Mouse (Mus musculus): Measurements from ENCODE around the gene Tsr3. TPM values are rescaled to one million over a fixed set of nuclear protein-coding genes. Genes with fewer than 3 reads are reported as not detected.

Tsr3 gene
- total RNA-seq, 2 experiments from 2014 or later: 14.9 to 28.1 TPM

DNA sequence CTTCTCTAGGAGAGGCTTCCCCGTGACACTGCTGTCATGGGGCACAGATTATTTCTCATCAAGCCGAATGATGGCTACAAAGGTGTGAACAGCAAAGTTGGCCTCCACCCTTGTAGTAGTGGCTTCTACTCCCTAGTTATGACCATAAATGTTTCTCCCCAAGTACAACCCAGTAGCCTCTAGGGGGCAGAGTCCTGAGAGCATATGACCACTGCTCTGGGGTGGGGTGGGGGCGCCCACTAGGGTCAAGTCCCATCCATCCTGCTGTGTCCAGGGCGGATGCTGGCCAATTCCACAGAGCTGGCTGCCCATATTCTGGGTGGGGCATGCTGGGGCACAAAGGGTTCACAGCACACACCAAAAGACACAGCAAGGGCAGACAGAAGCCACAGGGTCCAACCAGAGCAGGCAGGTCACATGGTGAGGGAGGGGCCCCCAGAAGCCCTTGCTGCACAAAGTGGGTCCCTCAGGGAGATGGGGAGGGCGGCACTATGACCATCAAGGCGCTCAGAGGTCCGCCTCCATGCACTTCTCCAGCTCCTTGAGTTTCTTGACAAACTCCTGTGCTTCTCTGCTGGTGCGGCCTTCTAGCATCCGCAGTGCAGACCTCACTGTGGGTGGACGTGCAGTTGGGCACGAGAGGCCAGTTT lies 3.3 kb downstream of the Tsr3 start:
- ATAC-seq (replicated peaks; ENCODE audit: poor library complexity): no peak

DNA sequence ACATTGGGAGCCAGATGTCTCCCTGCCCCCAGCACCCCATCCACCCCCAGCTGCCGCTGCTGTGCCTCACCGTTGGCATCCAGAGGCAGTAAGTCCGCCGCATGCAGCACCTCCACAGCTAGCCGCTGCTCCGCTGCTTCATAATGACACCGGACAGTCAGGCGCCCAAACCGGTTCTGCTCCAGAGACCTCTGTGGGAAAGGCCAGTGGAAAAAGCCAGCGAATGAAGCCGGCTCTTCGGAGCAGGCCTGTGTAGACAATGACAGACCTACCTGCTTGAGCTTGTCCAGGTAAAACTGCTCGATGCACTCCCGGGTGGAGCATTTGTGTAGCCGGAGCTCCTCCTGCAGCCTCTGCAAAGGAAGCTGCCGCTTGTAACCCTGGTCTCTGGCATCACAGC lies 4.3 kb downstream of the Tsr3 start:
- ATAC-seq (replicated peaks; ENCODE audit: poor library complexity): no peak

DNA sequence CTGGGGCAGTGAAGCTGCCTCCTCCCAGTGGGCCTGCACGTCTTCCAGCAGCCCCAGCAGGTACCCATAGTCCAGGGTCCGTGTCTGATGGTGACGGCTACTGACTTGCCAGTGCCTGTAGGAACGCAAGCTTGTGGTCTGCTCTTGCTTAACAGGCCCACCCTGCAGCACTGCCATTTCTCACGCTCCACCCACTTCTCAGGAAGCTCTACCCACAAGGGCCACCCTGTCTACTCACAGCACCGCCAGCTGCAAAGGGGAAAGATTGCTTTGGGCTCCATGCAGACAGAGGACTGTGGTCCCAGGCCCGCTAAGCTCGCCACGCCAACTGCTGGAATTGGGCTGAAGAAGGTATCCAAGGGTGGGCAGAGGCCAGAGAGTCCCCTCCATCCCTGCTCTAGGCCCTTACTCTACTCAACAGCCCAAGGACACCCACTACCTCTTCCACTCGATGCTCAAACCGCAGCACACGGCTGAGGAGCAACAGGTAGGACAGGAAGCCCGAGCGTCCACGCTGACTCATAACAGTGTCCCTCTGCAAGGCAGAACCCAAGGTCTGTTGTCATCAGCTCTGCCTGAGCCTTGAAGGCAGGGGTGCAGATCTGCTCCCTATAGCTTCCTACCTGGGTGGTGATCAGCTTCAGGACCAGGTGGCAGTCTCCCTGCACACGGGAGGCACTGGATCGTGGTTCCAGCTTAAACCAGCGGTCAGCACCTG lies 8.2 kb downstream of the Tsr3 start:
- ATAC-seq (replicated peaks; ENCODE audit: poor library complexity): peak; percentile 90

DNA sequence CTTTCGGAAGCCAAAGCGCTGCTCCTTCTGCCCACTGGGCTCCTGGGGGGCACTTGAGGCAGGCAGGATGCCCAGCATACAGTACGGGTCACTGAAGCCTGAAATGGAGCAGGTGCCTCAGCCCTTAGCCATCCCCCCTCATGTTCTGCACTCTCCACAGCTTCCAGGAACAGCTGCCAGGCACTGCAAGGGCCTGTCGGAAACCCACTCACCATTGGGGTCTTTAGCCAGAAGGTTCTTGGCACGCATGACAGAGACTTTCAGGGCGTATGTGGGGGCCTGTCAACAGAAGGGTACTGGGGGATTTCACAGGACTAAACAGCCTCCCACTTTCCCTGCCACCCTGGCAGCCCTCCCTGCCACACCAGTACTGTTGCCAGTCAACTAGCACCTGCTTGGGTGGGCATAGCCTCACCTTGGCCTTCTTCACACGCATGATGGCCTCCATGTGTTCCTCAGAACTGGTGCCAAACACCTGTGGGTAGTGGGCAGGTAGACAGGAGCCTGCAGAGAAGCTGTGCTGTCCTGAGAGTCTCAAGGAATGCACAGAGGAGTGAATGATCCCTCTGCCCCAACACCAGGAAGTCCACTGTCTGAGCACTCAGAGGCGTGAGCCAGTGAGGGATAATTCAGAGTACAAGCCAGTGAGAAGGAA lies 10.3 kb downstream of the Tsr3 start:
- ATAC-seq (replicated peaks; ENCODE audit: poor library complexity): no peak

DNA sequence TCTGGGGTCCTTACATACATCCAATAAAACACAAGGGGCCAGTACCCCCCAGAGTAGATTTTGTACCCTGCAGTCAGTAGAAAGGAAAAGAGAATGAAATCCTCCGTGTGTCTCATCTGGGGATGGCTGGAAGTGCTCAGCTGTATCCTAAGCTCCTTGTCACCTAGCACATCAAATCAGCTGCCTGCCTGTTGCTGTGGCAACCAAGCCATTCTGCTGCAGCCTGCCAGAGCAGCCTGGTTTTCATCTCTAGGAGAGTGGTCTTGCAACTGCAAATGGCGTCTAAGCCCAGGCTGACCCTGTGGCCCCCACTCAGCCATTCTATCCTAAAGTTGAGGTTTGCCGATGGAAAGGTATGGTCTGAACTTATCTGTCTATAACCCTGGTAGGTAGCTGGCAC lies 12.7 kb downstream of the Tsr3 start:
- ATAC-seq (replicated peaks; ENCODE audit: poor library complexity): no peak

DNA sequence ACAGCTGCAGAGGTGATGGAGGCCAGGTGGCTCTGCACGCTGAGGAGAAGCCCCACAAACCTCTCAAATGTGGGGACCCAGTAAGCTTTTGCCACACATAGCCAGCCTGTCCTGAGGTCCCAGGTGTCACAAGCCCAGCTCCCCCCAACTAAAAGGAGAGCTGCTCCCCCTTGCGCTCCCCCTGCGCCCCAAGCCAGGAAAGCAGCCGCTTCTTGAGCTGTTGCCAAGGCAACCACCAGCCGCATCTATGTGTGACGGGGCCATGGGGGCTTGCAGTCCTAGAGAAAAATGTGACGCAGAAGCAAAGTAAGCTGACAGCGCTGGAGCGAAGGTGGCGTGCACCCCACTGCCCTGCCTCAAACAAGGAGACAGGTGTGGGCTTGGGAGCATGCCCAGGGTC lies 13.8 kb downstream of the Tsr3 start:
- no peak for ATAC-seq (replicated peaks; ENCODE audit: poor library complexity)

DNA sequence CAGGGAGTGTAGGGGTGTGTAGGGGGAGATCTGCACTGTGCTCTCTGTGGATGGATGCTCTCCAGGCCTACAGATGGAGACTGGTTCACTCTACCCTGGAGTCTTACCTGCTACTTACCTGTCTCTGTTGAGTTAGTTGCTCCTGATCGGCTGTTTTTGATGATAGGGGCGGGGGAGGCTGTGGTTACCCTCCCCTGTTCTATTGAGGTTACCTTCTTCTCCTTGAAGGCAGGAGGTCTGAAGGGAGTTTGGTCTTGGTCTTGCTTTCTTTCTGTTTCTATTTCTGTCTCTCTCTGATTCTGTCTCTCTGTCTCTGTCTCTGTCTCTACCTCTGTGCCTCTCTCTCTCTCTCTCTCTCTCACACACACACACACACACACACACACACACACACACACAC lies 15.1 kb downstream of the Tsr3 start:
- no peak for ATAC-seq (replicated peaks; ENCODE audit: poor library complexity)

DNA sequence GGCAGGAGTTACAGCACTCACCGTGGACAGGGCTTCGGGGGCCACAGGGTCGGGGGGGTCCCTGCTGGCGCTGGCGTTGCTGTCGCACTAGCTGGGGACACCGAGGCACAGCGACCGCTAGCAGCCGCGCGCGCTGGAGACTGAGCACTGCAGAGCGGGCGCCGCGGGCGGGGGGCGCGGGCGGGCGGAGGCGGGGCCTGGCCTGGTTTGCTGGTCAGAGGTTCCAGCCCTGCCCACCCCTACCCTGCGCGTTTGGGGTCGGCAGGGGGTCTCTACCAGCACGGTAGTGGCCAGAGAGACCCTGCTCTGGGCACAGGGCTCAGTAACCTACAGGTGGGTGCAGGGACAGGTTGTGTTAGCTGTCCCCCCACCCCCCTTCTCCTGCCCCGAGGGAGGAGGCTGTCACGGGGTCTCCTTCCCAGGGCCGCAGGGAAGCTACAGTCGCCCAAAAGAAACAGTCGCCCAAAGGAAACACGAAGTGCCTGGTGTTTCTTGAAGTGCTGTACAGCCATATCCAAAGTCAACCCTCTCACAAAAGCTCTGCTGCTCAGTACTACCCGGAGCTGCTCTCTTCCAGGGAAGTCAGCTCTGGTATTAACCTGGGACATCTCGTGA lies 16.3 kb downstream of the Tsr3 start, which contains the start of gene Baiap3:
Gene Baiap3 (minus strand): TSS at position 225 of the 615 bp plus-strand sequence.
- ATAC-seq (replicated peaks; ENCODE audit: poor library complexity): no peak

DNA sequence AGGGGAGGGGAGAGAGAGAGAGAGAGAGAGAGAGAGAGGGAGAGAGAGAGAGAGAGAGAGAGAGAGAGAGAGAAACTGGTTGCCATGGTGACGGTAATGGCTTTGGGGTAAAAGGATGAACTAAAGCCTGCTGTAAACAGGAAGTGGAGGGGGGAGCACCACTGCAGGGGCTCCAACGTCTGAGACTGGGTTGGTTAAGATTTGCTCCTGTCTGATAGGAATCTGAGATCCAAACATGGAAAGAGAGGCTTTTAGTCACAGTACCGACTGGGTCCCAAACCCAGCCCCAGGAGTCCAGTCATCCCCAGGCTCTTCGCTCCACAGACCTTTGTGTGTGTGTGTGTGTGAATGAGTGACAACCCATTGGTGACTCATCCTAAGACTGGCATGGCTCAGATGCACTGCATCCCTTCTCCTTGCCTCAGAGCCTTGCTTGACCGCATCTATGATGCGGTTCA lies 17.9 kb downstream of the Tsr3 start:
- ATAC-seq (replicated peaks; ENCODE audit: poor library complexity): no peak

DNA sequence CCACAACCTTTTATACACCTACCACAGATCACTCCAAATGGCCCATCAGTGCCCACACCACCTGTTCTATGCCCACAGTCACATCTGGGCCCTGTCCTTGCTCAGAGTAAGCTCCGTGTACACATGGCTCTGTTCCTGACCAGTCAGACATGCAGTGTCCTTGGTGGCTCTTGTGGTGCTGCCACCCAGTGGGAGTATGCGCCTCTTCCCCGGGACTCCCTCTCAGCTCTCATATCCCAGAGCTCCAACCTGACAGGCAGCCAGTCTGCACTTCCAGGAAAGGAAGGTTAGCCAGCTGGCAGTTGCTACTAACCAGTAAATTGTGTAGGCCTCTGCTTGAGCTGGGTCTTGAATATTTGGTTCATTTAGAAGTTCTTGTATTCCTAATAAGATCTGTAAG lies 24.5 kb downstream of the Tsr3 start:
- no peak; the same call in 1 of the 2 replicates for ATAC-seq (replicated peaks; ENCODE audit: poor library complexity)

DNA sequence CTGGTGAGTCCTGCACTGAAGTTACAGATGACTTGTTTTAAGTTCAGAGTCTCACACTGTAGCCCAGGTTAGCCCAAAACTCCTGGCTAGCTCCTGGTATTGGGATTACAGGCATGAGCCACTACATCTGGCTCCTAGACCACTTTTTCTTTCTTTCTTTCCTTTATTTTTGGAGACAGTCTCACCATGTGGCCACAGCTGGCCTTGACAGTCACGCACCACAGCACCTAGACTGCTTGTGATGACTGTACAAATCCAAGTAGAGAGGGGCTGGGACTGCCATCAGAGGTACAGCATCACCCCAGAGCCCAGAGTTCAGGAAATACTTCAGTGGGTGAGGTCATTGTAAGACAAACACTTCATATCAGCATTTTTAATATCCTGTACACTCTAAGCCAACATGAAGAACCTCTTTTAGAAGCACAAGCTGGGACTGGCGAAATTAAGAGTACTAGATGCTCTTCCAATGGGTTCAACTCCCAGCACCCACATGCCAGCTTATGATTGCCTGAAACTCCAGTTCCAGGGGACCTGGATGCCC lies 30.9 kb downstream of the Tsr3 start:
- no peak for ATAC-seq (replicated peaks; ENCODE audit: poor library complexity)

DNA sequence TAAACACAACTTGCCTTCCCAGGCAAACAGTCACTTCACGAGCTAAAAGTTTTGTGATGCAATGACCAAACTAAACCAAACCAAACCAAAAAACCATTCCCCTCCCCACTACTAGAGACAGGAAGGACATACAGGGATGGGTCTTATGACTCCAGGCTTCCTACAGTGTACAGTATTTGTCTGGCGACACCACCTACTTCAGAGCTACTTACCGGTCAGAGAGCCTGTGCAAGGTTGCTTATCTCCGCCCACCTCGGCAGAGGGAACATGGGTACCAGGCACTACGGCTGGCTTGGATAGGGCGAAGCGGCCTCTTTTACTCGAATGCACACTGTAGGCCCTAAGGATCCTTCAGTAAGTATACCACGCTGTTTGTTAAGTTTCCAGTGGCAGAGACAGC lies 32.4 kb downstream of the Tsr3 start:
- ATAC-seq (replicated peaks; ENCODE audit: poor library complexity): peak; percentile 15; the same call in 1 of the 2 replicates

DNA sequence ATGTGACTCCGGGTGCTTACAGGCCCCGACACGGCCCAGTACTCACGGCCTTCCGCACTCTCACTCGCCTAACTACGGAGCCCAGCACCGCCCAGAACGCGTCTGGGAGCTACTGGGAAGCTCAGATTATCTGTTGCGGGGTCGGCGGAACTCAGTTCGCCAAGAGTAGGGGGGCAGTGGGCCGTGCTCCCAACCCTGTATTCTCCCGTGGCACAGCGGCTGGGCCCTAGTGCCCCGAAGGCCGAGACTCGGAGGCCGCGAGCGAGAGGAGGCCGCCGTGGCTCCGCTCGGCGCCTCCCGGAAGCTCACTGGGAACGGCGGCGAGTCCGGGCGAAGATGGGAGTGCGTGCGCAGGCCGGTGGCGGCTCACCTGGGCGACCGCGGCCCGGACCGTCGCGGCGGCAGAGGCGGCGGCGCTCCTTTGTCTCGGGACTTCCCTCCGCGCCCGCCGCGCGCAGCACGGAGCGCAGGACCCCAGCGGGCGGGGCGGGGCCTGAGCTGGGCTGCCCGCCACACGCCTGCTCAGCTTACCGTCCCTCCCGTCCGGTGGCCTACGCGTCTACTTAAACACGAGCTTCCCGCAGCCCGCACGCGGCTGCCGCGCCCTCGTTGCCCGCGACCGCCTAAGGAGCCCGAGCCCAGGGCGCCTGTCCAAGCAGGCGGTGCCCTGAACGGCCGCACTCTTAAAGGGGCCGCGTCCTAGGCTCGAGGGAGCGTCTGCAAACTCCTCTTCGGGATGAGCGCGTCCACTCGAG lies 33.2 kb downstream of the Tsr3 start:
- ATAC-seq (replicated peaks; ENCODE audit: poor library complexity): peak; percentile 64

DNA sequence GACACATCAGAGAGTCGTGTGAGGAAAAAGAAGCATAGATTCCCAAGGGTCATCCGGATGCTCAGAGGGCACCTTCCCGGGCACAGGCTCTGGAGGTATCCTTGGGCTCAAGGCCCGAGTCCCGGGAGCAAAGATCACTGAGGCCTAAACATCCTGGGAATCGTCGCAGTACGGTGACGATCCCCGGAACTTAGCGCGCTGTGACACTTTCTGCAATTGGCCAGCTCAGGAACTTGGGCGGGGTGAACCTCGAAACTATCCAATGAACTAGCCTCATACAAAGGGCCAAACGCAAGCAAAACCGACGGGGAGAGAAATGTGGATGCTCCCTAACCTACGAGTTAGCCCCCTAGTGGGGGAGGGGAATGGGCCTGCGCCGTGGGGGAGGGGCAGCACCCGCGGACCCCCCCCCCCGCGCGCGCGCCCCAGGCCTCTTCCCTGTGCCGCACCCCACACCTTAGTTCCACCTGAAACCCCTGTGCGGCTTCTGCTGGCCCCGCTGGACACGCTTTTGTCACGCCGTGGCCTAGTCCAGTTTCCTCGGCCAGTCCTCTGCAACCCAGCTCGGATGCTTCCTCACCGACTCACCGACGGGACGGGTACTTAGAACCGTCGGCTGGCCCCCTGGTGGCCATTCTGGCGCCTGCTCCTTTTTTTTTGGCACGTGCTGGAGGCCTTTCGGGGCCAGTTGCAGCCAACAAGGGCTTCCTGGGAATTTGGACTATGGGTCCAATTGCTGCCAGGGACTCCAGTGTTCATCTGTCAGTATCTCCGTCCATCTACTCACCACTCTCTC lies 33.9 kb downstream of the Tsr3 start:
- ATAC-seq (replicated peaks; ENCODE audit: poor library complexity): peak; percentile 84

DNA sequence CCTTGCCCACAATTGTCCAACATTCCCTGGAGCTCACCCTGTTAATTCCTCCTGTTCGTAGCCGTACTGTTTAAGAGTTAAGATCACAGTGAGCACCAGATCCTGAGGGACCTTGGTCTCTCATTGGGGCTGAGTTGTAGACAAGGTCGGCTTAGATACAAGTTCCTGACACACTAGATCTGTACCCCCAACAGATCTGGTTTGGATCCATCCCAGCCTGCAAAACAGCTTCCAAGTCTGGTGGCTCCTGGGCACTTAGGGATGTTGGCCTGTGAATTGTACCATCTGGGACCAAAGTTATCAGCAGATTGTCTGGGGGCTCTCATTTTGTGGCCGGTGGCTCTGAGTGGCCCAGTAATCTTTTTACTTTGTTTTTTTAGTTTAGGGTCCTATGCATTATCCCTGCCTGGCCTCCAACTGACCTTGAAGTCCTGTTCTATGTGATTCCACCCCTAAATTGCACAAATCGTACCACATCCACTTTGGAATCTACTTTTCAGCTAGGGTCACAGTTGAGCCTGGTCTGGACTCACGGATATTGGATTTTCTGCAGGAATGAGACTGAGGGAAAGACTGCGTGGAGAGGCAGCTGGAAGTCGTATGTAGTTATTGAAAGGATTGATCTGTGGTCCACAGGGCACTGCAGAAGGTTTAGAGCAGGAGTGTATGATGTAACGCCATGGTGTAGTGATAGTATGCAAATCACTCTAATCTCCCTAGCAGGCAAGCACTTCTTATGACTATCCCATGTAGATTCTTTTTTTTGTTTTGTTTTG lies 34.8 kb downstream of the Tsr3 start, which contains the start of gene Ube2i:
Gene Ube2i (minus strand): TSS at position 52 of the 776 bp plus-strand sequence.
- ATAC-seq (replicated peaks; ENCODE audit: poor library complexity): no peak

DNA sequence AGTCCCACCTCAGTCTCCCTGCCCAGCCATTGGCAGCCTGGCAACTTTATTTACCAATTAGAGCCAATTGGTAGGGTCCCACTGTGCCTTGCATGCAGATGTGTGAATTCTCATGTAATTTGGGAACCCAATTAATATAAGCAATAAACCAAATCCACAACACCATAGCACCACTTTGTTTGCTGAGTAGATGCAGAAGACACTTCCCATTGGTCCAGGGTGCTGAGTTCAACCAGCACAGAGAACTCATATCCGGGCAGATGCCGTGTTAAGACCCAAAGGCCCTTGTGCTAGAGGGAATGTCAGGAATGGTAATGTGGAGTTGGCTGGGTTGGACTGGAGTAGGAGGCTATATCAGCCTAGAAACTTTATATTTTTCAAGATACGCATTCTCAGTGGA lies 35.9 kb downstream of the Tsr3 start:
- no peak for ATAC-seq (replicated peaks; ENCODE audit: poor library complexity)

DNA sequence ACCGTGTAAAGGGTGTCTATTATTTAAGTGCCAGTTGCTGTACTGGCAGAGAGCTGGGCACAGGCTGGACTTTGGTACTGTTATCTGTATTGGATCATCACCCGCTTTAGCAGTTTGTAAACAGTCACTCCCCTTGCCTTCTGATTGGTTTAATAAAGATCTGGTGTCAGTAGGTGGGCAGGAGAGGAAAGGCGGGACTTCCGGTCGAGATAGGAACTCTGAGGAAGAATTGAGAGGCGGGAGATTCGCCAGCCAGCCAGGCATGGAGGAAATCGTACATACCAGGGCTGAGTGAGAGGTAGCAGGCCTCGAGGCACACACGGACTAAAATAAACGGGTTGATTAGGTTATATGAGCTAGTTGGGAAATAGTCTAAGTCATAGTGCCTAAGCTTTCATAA lies 42.2 kb downstream of the Tsr3 start:
- ATAC-seq (replicated peaks; ENCODE audit: poor library complexity): peak; percentile 96

DNA sequence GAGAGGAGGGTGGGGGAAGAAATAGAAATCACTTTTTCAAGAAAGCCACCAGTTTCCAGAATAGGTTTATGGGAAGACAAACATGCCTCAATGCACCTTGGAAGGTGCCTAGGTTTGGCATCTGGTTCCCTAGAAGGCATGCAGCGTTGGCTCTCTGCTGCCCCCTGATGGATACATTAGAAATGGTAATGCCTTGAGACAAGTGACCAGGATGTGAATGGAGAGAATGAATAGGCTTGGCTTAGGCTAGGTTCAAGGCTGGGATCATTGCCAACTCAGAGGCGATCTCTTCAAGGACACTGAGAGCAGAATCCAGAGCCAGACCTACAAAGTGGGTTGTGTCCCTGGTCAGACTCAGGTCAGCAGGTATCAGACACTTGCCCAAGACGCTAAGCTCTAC lies 45.1 kb downstream of the Tsr3 start:
- ATAC-seq (replicated peaks; ENCODE audit: poor library complexity): peak; percentile 91

DNA sequence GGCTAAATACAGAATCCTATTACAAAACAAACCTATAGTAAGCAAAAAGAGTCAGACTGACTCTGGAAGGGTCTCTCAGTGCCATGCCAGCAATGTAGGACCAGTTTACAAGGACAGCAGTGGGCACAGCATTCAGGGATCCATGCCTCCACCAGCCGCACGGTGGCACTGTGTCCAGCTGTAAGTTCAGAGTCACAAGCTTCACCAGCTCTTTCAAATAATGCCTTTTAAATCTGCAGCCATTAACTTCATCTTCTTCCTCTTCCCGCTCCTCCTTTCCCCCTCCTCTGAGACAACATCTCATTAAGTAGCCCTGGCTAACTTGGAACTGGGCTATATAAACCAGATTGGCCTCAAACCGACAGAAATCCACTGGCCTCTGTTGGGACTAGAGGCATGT lies 48.9 kb downstream of the Tsr3 start:
- peak; percentile 90 for ATAC-seq (replicated peaks; ENCODE audit: poor library complexity)
